Mouse (Mus musculus): ENCODE measurements around the gene Sdccag8.
"Not testable (repeated sequence)": the region's sequence is repeated elsewhere in the genome, so short reads cannot be mapped to it uniquely, and the experiment has no call there.

The Sdccag8 gene

DNA sequence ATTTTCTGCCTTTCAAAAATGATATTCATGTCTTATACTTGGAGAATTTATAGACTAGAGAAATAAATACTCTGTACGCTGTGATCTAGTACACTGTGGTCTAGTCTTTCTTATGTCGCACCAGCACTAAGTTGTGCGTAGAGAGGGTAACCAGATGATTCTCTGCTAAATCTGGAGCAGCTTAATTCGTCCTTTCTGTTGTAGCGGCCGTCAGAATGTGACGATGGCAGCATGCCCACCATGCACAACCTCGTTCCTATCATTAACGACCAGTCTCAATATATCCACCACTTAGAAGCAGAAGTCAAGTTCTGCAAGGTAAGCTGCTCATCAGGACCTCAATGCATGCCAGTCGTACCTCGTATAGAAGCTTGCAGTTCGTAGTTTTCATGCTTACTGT is 14.2 kb downstream of the Sdccag8 start:
- DNase-seq, result no peak

GRCm38 (mm10) chr1:176832071-176832470 is 17.6 kb downstream of the Sdccag8 start:
- no peak for DNase-seq

GRCm38 (mm10) chr1:176832607-176833006 is 18.1 kb downstream of the Sdccag8 start:
- DNase-seq, result no peak

- no peak for DNase-seq
Observed at GRCm38 (mm10) chr1:176833257-176833656, 18.8 kb downstream of the Sdccag8 start.

DNA sequence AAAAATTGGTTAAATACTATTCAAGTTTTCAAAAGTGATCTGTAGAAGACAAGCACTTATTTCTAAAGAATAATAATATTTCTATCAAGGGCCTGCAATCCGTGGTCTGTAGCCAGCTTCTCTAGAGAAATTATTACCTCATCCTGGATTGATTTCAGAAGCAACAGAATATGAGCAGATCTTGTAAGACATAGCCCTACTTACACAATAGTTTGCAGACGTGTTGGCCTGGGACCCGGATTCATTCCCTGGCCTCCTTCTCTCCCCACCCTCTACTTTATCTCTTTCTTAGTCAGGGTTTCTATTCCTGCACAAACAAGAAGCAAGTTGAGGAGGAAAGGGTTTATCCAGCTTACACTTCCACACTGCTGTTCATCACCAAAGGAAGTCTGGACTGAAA is 19.5 kb downstream of the Sdccag8 start:
- no peak for DNase-seq

DNA sequence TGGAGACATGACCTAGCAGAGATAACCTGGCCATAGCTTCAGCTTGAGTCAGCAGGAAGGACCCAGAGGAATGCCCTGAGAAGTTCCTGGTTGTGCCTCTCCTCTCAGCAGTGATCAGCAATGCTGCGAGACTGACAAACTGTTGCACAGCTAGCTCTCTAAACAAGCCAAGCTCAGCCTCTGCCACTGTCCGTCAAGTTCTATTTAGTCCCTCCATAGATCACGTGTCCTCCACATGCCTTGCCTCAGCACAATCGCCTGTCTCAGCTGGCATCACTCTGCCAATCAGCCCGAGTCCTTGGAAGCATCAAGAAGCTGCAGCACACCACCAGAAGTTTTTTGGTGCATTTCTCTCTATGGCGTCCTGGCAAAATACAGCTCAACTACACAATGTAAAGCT is 20.4 kb downstream of the Sdccag8 start:
- DNase-seq, result no peak

- DNase-seq, result peak; percentile 16
Observed at GRCm38 (mm10) chr1:176835501-176836294, 21.2 kb downstream of the Sdccag8 start.

DNA sequence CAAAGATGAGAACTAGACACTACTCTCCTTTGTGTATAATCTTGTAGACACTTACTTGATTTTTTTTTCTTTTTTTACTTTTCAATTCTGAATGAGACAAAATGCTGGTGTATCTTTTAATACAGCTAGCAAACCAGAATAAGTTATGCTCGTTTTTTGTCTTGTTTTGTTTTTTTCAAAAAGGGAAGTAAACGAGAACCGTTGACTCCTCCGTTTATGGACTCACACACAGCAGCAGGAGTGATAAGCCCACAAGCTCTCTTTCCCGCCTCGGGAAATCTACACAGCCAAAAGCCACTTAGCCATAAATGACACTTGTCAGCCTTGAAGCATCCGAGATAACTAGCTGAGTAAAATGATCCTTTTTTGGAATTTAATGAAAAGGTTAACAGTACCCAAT is 22.1 kb downstream of the Sdccag8 start:
- not testable (repeated sequence) for DNase-seq

- no peak for DNase-seq
Observed at GRCm38 (mm10) chr1:176845082-176845977, 30.9 kb downstream of the Sdccag8 start.

GRCm38 (mm10) chr1:176847118-176847859 is 32.8 kb downstream of the Sdccag8 start:
- DNase-seq, result no peak

DNA sequence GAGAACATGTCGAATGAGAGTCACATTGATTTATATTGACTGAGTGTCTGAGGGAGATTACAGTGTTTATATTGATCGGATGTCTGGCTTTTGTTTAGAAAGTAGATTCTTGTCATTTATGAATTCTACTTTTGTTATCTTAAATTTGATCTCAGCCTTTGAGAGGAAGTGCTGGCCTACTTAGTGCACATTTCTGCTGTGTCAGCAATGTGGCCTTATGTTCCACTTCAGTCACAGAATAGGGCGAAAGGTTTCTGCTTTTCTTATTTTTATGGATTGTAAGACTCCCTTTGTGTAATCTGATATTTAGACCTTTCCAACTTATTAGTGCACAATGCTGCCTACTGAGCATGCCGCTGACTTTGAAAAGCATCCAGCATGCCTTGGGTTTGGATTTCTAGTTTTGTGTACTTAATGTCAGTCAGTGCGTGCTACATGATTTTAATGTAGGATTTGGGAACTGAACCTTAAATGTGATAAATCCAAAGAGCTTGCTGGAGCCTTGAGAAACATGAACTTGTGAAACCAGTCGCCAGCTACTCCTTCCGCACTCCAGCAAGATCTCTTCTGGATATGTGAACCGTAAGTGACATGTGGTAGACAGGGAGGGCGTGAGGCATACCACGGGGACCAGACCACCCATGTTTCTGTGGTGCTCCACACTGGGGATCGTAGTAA is 34.3 kb downstream of the Sdccag8 start:
- no peak for DNase-seq

DNA sequence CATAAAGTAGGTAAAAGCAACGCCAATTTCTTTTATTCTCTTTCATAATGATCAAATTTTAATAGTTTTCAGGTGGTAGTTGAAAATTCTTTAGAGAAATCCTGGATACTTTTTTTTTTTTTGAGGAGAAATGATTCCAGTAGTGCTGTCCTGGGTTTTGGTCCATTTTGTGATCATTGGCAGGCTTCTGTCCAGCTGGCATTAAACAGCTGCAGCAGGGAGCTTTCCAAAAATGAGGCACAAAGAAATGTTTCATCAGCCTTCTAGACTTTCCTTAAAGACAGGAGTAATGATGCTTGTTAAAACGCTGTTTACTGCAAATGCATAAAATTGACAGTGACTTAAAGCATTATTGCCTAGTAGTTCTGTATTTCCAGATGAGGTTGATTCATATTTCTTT is 34.9 kb downstream of the Sdccag8 start:
- no peak for DNase-seq

DNA sequence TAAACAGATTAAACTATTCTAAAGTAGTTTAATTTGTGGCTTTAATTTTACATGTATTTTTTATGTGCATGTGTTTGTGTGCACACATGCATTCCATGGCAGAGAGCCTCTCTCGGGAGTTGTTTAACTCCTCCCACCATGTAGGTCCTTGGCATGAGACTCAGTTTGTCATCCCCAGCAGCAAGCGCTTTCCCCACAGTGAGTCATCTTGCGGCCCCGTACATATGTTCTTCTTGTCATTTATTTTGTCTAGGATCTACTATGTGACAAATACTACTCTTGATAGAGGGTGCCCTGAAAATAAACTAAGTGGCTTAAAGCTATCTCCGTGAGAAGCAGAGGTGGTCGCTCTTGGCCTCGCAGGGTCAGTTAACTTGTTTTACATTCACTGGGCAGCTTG is 36.9 kb downstream of the Sdccag8 start:
- no peak for DNase-seq

GRCm38 (mm10) chr1:176852813-176853590 is 38.5 kb downstream of the Sdccag8 start:
- DNase-seq, result no peak

DNA sequence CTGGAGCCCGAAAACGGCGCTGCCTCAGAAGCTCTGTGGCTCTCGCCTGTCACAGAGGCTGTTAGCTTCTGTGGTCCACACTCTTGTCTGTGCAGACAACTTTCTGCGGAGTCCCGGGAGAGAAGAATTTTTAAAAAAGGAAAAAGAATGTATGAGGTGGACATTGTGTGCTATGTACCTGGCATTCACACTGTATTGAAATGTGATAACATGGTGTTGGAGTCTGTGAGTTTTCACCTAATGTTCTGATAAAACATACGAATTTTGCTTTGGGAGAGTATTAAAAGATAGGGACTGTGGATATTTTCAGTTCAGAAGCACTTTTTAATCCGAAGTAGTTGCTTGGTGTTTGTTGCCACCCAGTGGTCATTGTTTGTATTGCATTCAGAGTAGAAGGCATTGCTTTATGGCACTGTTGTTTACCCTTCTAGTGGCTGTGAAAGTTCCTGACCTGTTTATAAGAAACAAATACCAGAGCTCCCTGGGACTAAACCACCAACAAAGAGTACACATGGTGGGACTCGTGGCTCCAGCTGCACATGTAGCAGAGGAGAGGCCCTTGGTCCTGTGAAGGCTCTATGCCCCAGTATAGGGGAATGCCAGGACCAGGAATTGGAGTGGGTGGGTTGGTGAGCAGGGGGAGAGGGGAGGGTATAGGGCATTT is 47.7 kb downstream of the Sdccag8 start:
- peak; percentile 76 for DNase-seq

DNA sequence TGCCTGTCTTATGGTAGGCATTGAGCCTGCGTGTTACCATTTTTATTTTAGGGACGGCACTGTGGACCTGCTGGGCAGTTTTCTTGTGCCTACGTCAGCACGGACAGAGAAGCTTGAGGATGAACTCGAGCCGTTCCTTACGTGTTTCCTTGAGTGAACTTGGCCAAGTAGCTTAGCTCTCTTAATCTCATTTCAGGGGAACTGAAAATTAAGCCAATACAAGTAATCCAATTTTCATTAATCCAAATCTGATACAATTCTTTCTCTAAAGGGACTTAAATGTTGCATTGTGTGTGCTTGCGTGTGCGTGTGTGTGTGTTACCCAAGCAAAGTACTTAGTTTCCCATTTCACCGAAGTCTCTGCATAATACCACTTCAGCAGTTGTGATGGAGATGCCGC is 56.0 kb downstream of the Sdccag8 start:
- DNase-seq, result no peak

DNA sequence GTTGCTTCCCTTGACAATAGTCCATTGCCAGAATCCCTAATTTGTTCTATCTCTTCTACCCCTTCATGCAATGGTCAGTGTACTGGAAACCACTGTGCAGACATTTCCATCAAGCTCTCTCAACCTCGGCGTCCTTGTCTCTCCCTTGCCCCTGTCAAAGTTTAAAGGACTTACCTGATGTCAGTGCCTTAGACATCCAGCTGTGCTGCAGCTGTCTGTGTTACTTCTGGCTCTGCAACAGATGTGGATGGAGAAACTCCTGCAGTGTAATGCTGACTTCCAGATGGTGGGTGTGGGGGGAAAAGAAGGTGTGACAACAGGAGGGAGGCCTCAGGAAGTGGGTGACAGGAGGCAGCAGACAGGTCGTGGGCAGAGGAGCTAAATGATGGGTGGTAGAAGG is 57.5 kb downstream of the Sdccag8 start:
- no peak for DNase-seq

DNA sequence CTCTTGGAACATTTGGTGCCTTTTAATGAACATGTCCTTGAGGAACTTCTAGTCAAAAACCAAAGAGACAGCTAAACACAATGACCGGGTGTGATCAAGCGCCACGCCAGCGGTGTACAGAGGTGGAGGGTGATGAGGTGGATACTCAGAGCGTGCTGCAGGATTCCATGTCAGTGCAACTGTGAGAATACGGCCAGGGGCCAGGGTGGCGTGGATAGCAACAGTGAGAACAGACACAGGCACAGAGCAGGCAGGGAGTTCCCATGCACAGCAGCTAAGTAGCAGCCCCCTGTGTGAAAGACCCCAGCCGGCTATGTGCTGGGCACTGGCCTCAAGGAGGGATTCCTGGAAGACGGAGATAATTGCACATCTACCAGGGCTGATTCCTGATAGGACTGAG is 59.0 kb downstream of the Sdccag8 start:
- DNase-seq, result no peak

DNA sequence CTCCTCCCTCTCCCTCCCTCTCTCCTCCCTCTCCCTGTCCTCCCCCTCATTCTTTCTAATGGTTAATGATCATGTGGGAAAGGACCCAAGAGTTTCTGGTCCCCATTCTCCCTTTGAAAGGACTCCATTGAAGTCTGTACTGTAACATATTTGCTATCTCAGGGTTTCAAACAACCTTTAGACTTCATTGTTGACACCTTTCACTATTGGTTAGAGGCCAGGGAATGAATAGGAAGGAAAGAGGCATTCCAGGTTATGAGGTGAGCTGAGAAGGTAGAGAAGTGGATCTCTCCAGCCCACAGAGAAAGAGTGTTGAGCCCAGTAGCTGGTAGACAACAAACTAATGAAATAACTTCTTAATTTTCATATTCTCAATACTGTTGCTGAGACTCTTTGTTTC is 59.7 kb downstream of the Sdccag8 start:
- no peak for DNase-seq

- peak; percentile 47 for DNase-seq
Observed at GRCm38 (mm10) chr1:176877756-176878155, 63.3 kb downstream of the Sdccag8 start.

- DNase-seq, result no peak
Observed at GRCm38 (mm10) chr1:176879005-176879404, 64.5 kb downstream of the Sdccag8 start.

All from kidney, postnatal 14 days (tissue).